Mouse (Mus musculus) E14TG2a.4 (cell line): ENCODE data around the gene Ctcfl.

Source experiments
- CTCF ChIP-seq: conservative IDR thresholded peaks from 2 replicates; pipeline ENCODE4 v1.5.1; 2014; ENCODE audit warnings: low read length
- NANOG ChIP-seq: IDR thresholded peaks from 2 replicates; pipeline ENCODE4 v1.6.1; 2014; ENCODE audit warnings: borderline replicate concordance, low read length, mixed read lengths
- POU5F1 ChIP-seq: IDR thresholded peaks from 2 replicates; pipeline ENCODE4 v1.6.1; 2014; ENCODE audit warnings: low read length, borderline replicate concordance

DNA sequence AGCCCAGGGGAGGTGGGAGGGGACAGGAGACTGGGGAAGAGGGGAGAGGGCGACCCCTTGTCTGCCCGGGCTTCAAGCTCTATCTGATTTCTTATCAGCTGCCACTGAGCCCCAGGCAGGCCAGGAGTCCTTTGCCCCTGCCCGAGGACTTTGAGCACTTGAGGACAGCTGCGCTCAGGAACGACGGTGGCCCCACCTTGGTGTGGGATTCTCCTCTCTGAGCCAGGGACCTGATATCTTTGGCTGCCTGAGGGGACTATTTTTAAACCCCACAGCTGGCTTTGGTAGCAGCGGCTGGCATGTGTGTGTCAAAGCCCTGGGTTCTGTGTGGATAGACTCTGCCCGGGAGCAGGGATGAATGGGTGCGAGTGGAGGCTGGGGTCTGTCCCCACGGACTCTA lies 61.7 kb downstream of the Ctcfl start:
- TF ChIP-seq CTCF (no peak), NANOG (no peak), POU5F1 (no peak)
